Mouse (Mus musculus): ENCODE measurements around the gene Olfr1383. TPM values are rescaled to one million over a fixed set of nuclear protein-coding genes. Genes with fewer than 3 reads are reported as not detected.

The Olfr1383 gene
- not detected in 2 replicates for polyA plus RNA-seq (2012; rRNA removed)

GRCm38 (mm10) chr11:49519348-49519747 lies at the start of gene Olfr1383:
Gene Olfr1383, plus strand, starts transcription at chr11:49519648.

GRCm38 (mm10) chr11:49488770-49489169 lies 30.7 kb upstream of the Olfr1383 start, which contains the start of gene Olfr1385:
Gene Olfr1385, plus strand, starts transcription at chr11:49489070.

GRCm38 (mm10) chr11:49527947-49528346 lies 8.5 kb downstream of the Olfr1383 start, which contains the start of gene Olfr1382:
Gene Olfr1382, plus strand, starts transcription at chr11:49528247.

GRCm38 (mm10) chr11:49543149-49543548 lies 23.7 kb downstream of the Olfr1383 start, which contains the start of gene Olfr1381:
Gene Olfr1381, plus strand, starts transcription at chr11:49543449.

GRCm38 (mm10) chr11:49556578-49556977 lies 37.1 kb downstream of the Olfr1383 start, which contains the start of gene Olfr1380:
Gene Olfr1380, plus strand, starts transcription at chr11:49556878.

Other genes with a start within 250 kb of the Olfr1383 start
- 0.05 TPM in 2 replicates for gene Olfr1393, start 241.3 kb upstream of the Olfr1383 start, polyA plus RNA-seq (2012; rRNA removed)
- 0.01 TPM in 2 replicates for gene Olfr1392, start 234.4 kb upstream of the Olfr1383 start, polyA plus RNA-seq (2012; rRNA removed)
- gene Olfr10, start 214.9 kb upstream of the Olfr1383 start, polyA plus RNA-seq (2012; rRNA removed): not detected in 2 replicates
- not detected in 2 replicates for gene Olfr1391, start 196.9 kb upstream of the Olfr1383 start, polyA plus RNA-seq (2012; rRNA removed)
- not detected in 2 replicates for gene Olfr1390, start 184.5 kb upstream of the Olfr1383 start, polyA plus RNA-seq (2012; rRNA removed)
- not detected in 2 replicates for gene Olfr1389, start 96.6 kb upstream of the Olfr1383 start, polyA plus RNA-seq (2012; rRNA removed)
- 0.14 TPM in 2 replicates for gene Olfr1388, start 83.0 kb upstream of the Olfr1383 start, polyA plus RNA-seq (2012; rRNA removed)
- not detected in 2 replicates for gene Olfr1387, start 64.3 kb upstream of the Olfr1383 start, polyA plus RNA-seq (2012; rRNA removed)
- gene Olfr1386, start 54.6 kb upstream of the Olfr1383 start, polyA plus RNA-seq (2012; rRNA removed): not detected in 2 replicates
- gene Olfr1385, start 30.6 kb upstream of the Olfr1383 start, polyA plus RNA-seq (2012; rRNA removed): not detected in 2 replicates
- not detected in 2 replicates for gene Olfr1384, start 12.9 kb upstream of the Olfr1383 start, polyA plus RNA-seq (2012; rRNA removed)
- not detected in 2 replicates for gene Olfr1382, start 8.6 kb downstream of the Olfr1383 start, polyA plus RNA-seq (2012; rRNA removed)
- gene Olfr1381, start 23.8 kb downstream of the Olfr1383 start, polyA plus RNA-seq (2012; rRNA removed): not detected in 2 replicates
- not detected in 2 replicates for gene Olfr1380, start 37.2 kb downstream of the Olfr1383 start, polyA plus RNA-seq (2012; rRNA removed)
- 1.8 and 2.0 TPM in 2 replicates for gene Flt4, start 89.6 kb downstream of the Olfr1383 start, polyA plus RNA-seq (2012; rRNA removed)
- 0.18 TPM in 1 of 2 replicates, not detected in the other for gene Scgb3a1, start 144.0 kb downstream of the Olfr1383 start, polyA plus RNA-seq (2012; rRNA removed)
- gene Cnot6, start 193.1 kb downstream of the Olfr1383 start, polyA plus RNA-seq (2012; rRNA removed): 21.8 and 26.6 TPM in 2 replicates